Comparison of ENCODE assay signal across 7 mouse cellular contexts in genomic region chr7:97480821-97481339, GRCm38 (mm10). TPM values are rescaled to one million over a fixed set of nuclear protein-coding genes. Genes with fewer than 3 reads are reported as not detected.
A peak's percentile ranks its signal among the peaks of the same experiment; 100 is the strongest.
DNase-seq lines count a peak whose midpoint lies in the region; ATAC-seq lines count a peak whose summit lies in the region.

TSS of gene Ints4 (plus strand) at chr7:97480956.

- ATAC-seq in intestine, embryonic 15.5 days = peak; percentile 100

- H3K27me3 ChIP-seq in intestine, embryonic 15.5 days (replicated peaks) = no peaks in the 10 kb centered on the region
- H3K27me3 ChIP-seq in midbrain, embryonic 10.5 days (ENCODE audit: low read depth, poor library complexity, severe bottlenecking) = no peaks in the 10 kb centered on the region

- no peaks in the 10 kb centered on the region for H3K36me3 ChIP-seq in intestine, embryonic 15.5 days
- H3K36me3 ChIP-seq in midbrain, embryonic 10.5 days = peaks cover 13% of the 10 kb centered on the region

- WGBS in intestine, embryonic 15.5 days = under 1% methylated on average over 24 of the region's 24 CpGs
- WGBS in midbrain, embryonic 10.5 days = under 1% methylated on average over 24 of the region's 24 CpGs

- H3K27ac ChIP-seq in intestine, embryonic 15.5 days = peak within 1 kb of the TSS; percentile 59; the same call in 1 of the 2 replicates
- peak within 1 kb of the TSS; percentile 81 for H3K27ac ChIP-seq in midbrain, embryonic 10.5 days (replicated peaks)

- H3K9ac ChIP-seq in intestine, embryonic 15.5 days = peak within 1 kb of the TSS; percentile 80

- H3K9me3 ChIP-seq in intestine, embryonic 15.5 days = no peaks in the 10 kb centered on the region
- H3K9me3 ChIP-seq in midbrain, embryonic 10.5 days (replicated peaks) = no peaks in the 10 kb centered on the region

- peak within 1 kb of the TSS; percentile 84 for H3K4me3 ChIP-seq in intestine, embryonic 15.5 days (replicated peaks)
- peak within 1 kb of the TSS; percentile 66 for H3K4me3 ChIP-seq in midbrain, embryonic 10.5 days

- intact Hi-C loops in gastrocnemius, postnatal 36 days (cut with DNase I) = loop anchor here (2.0 kb wide), 1 partner anchor 98 kb away; the partner anchor contains the start of genes Aamdc and Rsf1
- intact Hi-C loops in left cerebral cortex, postnatal 25 days (cut with DNase I) = loop anchor here (1.0 to 2.0 kb wide), 3 partner anchors 56 to 216 kb away; partner anchors contain the start of genes Aamdc, Clns1a and Rsf1

- H3K4me2 ChIP-seq in intestine, embryonic 15.5 days (replicated peaks) = peak within 1 kb of the TSS; percentile 70

- peak; percentile 96 for DNase-seq in adrenal gland, adult 2 months
- peak; percentile 83 for DNase-seq in embryo, embryonic 11.5 days (ENCODE audit: low read depth, low spot score)
- DNase-seq in gastrocnemius, postnatal 36 days = peak; percentile 78 to 90
- DNase-seq in left cerebral cortex, postnatal 25 days (ENCODE audit: low spot score in 2 of 2) = peak; percentile 92 to 98
- DNase-seq in midbrain, embryonic 10.5 days (ENCODE audit: low spot score) = peak; percentile 92
- DNase-seq in right cerebral cortex, postnatal 4 days = peak; percentile 79

- H3K4me1 ChIP-seq in intestine, embryonic 15.5 days (replicated peaks) = peaks cover 8% of the 10 kb centered on the region
- H3K4me1 ChIP-seq in midbrain, embryonic 10.5 days = peaks cover 17% of the 10 kb centered on the region

RNA-seq across cellular contexts. Expression of gene Ints4, which starts in this region (rescaled TPM):
- total RNA-seq in adrenal gland, adult 2 months (2021) = 10 to 100 TPM; 58.8 to 60.3 TPM
- 57.5 and 70.5 TPM in 2 replicates for polyA plus RNA-seq in adrenal gland, adult 2 months (2012; rRNA removed)
- 10 to 100 TPM; 21.6 to 23.2 TPM for total RNA-seq in gastrocnemius, postnatal 36 days (2021)
- polyA plus RNA-seq in intestine, embryonic 15.5 days (2015; fragmentation: Nextera tagmentation; extraction: Ambion mirVana) = 41.1 and 42.1 TPM in 2 replicates
- total RNA-seq in left cerebral cortex, postnatal 25 days (2021) = 10 to 100 TPM; 23.9 to 28.5 TPM
- polyA plus RNA-seq in midbrain, embryonic 10.5 days (2016; fragmentation: Nextera tagmentation; extraction: Ambion mirVana) = 57.2 and 63.3 TPM in 2 replicates

Comparison
In these comparisons a context has a peak if more than half of its experiments do, and no peak if none do; other contexts are left out.
1. Peak in every context shown above with its lines: DNase-seq, ATAC-seq, H3K4me3 ChIP-seq and H3K27ac ChIP-seq.